Mouse (Mus musculus) heart, adult 2 months (tissue): ENCODE measurements at regions not wholly inside any gene's neighbourhood (a gene's known extent, or its start where the extent isn't known, plus 50 kb on each side); places are given as distances from the start of the nearest gene placed in this dataset.
A peak's percentile ranks its signal among the peaks of the same experiment; 100 is the strongest.

ENCODE experiments used
- DNase-seq, 2 experiments: peaks; one replicate each; pipeline ENCODE4 v3.0.0; 2021
- H3K27ac ChIP-seq: fragments of 200-600 bp; 2 replicates; pipeline ENCODE4 v1.8.1; 2022
- H3K27me3 ChIP-seq: fragments of 200-500 bp; 2 replicates; pipeline ENCODE4 v1.6.1; 2012; ENCODE audit warnings: mild to moderate bottlenecking, low read length, inconsistent platforms, mixed read lengths; ENCODE audit not compliant: control insufficient read depth, insufficient read depth
- H3K36me3 ChIP-seq: fragments of 200-500 bp; 2 replicates; pipeline ENCODE4 v1.6.1; 2012; ENCODE audit warnings: low read length, inconsistent platforms; ENCODE audit not compliant: control insufficient read depth, insufficient read depth
- H3K4me1 ChIP-seq: fragments of 200-500 bp; 2 replicates; pipeline ENCODE4 v1.6.1; 2011; ENCODE audit warnings: low read length; ENCODE audit not compliant: control insufficient read depth, insufficient read depth
- H3K4me3 ChIP-seq: fragments of 200-600 bp; 2 replicates; pipeline ENCODE4 v1.8.1; 2022
- H3K79me2 ChIP-seq: fragments of 200-500 bp; replicated peaks from 2 replicates; pipeline ENCODE4 v1.6.1; 2012; ENCODE audit warnings: mild to moderate bottlenecking, inconsistent platforms, low read length, moderate library complexity, mixed read lengths; ENCODE audit not compliant: control insufficient read depth, insufficient read depth
- H3K9ac ChIP-seq: fragments of 200-500 bp; 2 replicates; pipeline ENCODE4 v1.6.1; 2012; ENCODE audit warnings: low read depth, mild to moderate bottlenecking, control low read depth, inconsistent platforms, low read length, mixed read lengths
- CTCF ChIP-seq: fragments of 200-600 bp; IDR thresholded peaks from 2 replicates; pipeline ENCODE4 v1.8.1; 2022; ENCODE audit warnings: antibody characterized with exemption, mild to moderate bottlenecking, moderate library complexity
- EP300 ChIP-seq: fragments of 200-500 bp; IDR thresholded peaks from 2 replicates; pipeline ENCODE4 v1.6.1; 2011; ENCODE audit warnings: low read depth, low read length, control low read depth; ENCODE audit not compliant: insufficient read depth
- POLR2A ChIP-seq: fragments of 200-500 bp; IDR thresholded peaks from 2 replicates; pipeline ENCODE4 v1.6.1; 2011; ENCODE audit warnings: mild to moderate bottlenecking, low read depth, low read length, control low read depth; ENCODE audit not compliant: insufficient read depth
- WGBS: fragments of 180-500 bp; shearing (Covaris S2); methylation state at CpG from one replicate; pipeline ENCODE4 v1.1.7; 2018; 5-methylcytosine and 5-hydroxymethylcytosine counted together
- intact Hi-C: fragments of 180-260 bp; cut with DNase I; formaldehyde crosslinking; loops from one replicate; pipeline ENCODE4 v1.15.1; 2025

DNA sequence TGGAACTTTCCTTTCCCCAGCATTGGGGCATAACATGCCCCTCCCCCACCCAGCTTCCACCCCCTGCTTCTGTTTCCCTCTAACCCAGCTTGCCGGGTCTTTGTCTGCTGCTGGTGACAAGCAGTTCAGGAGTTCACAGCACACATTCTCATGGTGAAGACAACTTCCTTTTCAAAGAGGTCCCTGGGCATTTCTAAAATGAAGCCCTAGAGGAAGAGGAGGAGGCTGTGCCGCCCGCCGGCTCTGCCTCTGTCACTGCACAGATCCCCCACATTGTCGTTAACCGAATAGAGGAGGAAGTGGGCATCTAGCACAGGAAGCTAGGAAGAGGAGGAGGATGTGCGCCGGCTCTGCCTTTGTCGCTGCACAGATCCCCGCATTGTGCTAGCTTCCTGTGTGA is 201.4 kb downstream of the Enc1 start:
- DNase-seq: peak in 1 of 2 experiments; percentile 24
- H3K36me3 ChIP-seq: no peaks in the 10 kb centered on the region
- H3K27ac ChIP-seq: no peak overlapping the region
- TF ChIP-seq EP300: no peak
- no peak overlapping the region for H3K4me3 ChIP-seq
- H3K9ac ChIP-seq: no peak overlapping the region
- 37% methylated on average over 10 of the region's 10 CpGs for WGBS
- no peaks in the 10 kb centered on the region for H3K79me2 ChIP-seq
- H3K4me1 ChIP-seq: peaks cover 2% of the 10 kb centered on the region; the same call in 1 of the 2 replicates
- no peaks in the 10 kb centered on the region for H3K27me3 ChIP-seq
- intact Hi-C loops: no loop called here

DNA sequence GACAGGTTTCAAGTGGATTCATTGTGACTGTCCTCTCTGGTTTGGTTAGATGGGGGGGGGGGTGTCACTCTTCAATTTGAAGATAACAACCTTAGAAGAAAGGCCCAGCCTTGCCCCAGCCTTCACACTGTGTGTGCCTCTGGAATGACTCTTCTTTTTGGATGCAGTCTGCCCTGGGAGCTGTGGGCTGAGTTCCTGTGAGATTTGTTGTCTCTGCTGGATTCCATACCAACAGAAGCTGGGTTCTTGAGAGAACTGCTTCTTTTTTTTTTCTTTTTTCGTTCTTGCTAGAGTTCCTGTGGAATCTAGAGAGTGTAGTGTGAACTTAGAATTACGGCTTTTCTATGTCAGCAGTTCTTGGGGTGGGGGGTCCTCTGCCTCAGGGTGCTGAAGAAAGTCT is 200.9 kb downstream of the Enc1 start:
- TF ChIP-seq POLR2A (no peak), CTCF (no peak), EP300 (no peak)
- H3K36me3 ChIP-seq: no peaks in the 10 kb centered on the region
- H3K27me3 ChIP-seq: no peaks in the 10 kb centered on the region
- no peak for DNase-seq
- 57% methylated on average over 2 of the region's 2 CpGs for whole genome bisulfite sequencing
- no peak overlapping the region for H3K4me3 ChIP-seq
- H3K79me2 ChIP-seq: no peaks in the 10 kb centered on the region
- no peak overlapping the region for H3K9ac ChIP-seq
- intact Hi-C loops: no loop called here
- H3K27ac ChIP-seq: no peak overlapping the region
- H3K4me1 ChIP-seq: peaks cover 2% of the 10 kb centered on the region; the same call in 1 of the 2 replicates

DNA sequence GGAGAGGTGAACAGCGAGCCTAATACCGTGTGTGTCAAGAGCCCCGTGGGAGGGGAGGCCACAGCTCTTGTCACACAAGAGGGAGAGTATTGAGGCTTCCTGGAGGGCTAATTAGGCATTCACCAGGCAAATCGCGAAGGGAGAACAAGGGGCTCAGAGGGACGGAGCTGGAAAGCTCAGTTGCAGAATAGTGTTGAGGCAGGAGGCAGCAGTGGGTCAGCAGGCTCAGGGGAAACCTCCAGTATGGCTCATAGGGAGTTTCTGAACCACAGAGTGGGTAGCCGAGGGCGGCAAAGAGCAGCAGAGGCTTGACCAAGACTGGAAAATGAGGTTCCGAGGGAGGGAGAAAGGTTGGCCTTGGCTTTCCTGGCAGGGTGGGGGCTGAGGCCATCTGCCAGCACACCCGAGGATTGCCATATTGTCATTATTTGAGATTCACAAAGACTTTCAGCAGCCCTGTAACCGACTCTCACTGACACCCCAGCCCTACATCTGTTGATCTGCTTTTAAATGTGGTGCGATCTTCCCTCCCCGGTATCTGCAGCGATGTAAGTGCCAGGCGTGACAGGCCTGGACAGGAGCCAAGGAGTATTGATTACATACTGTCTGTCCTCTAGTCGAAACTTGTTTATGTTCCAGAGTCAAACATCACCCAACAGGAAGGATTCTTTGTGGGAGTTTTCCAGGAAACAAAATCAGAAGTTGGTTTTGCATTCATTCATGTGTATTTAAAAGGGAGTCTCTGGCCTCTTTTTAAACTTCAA is 198.5 kb downstream of the Enc1 start:
- H3K27me3 ChIP-seq: no peaks in the 10 kb centered on the region
- H3K36me3 ChIP-seq: no peaks in the 10 kb centered on the region
- WGBS: 54% methylated on average over 16 of the region's 16 CpGs
- DNase-seq: no peak
- no peak overlapping the region for H3K4me3 ChIP-seq
- H3K79me2 ChIP-seq: no peaks in the 10 kb centered on the region
- TF ChIP-seq EP300 (no peak), POLR2A (no peak), CTCF (no peak)
- intact Hi-C loops: loop anchor here (5.0 kb wide), 2 partner anchors 197 to 498 kb away; partner anchors contain the start of gene Enc1
- peaks cover 3% of the 10 kb centered on the region; the same call in 1 of the 2 replicates for H3K4me1 ChIP-seq
- no peak overlapping the region for H3K27ac ChIP-seq
- H3K9ac ChIP-seq: no peak overlapping the region

DNA sequence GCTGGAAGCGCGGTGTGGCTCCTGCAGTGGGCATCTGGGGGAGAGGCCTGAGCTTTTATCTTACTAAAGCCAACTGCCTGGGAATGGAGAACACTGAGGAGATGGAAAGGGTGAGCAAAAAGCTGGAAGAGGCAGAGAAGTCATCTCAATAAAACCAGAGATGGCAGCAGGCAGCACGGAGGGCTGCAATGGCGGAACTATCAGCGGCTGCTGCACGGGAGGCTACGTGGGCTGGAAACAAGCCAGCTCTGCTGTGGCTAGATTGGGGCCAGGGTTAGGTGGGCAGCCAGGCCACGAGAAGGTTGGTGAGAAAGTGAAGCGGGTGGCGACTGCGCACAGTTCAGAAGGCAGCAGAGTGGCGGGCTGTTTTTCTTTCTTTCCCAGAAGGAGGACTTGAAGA is 197.8 kb downstream of the Enc1 start:
- H3K79me2 ChIP-seq: no peaks in the 10 kb centered on the region
- no peak for TF ChIP-seq CTCF
- TF ChIP-seq POLR2A: no peak
- no peak for TF ChIP-seq EP300
- 74% methylated on average over 12 of the region's 12 CpGs for WGBS
- peaks cover 3% of the 10 kb centered on the region; the same call in 1 of the 2 replicates for H3K4me1 ChIP-seq
- no peak for DNase-seq
- intact Hi-C loops: loop anchor here (5.0 kb wide), 2 partner anchors 196 to 499 kb away; partner anchors contain the start of gene Enc1
- H3K27me3 ChIP-seq: no peaks in the 10 kb centered on the region
- H3K36me3 ChIP-seq: no peaks in the 10 kb centered on the region
- no peak overlapping the region for H3K9ac ChIP-seq
- H3K4me3 ChIP-seq: no peak overlapping the region
- H3K27ac ChIP-seq: no peak overlapping the region

DNA sequence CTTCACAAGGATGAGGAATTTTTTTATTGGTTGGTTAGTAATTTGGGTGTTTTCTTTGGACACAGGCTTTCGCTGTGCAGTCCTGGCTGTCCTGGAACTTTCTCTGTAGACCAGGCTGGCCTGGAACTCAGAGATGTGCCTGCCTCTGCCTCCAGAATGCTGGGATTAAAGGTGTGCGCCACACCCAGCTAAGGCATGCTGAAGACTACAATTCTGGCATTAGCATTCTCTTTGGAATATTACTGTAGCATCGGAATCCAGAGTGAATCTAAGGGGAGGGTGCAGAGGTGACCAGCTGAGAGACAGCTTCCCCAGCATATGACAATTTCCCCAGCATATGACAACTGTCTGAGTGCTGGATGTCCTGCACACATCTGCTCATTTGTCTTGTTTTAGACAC is 197.4 kb downstream of the Enc1 start:
- TF ChIP-seq CTCF (no peak), POLR2A (no peak), EP300 (no peak)
- intact Hi-C loops: loop anchor here (5.0 kb wide), 2 partner anchors 196 to 499 kb away; partner anchors contain the start of gene Enc1
- Histone ChIP-seq H3K36me3 (no peaks in the 10 kb centered on the region), H3K4me1 (peaks cover 2% of the 10 kb centered on the region; the same call in 1 of the 2 replicates), H3K4me3 (no peak overlapping the region), H3K79me2 (no peaks in the 10 kb centered on the region), H3K9ac (no peak overlapping the region), H3K27me3 (no peaks in the 10 kb centered on the region), H3K27ac (no peak overlapping the region)
- no peak for DNase-seq
- WGBS: 95% methylated on average over 3 of the region's 3 CpGs

DNA sequence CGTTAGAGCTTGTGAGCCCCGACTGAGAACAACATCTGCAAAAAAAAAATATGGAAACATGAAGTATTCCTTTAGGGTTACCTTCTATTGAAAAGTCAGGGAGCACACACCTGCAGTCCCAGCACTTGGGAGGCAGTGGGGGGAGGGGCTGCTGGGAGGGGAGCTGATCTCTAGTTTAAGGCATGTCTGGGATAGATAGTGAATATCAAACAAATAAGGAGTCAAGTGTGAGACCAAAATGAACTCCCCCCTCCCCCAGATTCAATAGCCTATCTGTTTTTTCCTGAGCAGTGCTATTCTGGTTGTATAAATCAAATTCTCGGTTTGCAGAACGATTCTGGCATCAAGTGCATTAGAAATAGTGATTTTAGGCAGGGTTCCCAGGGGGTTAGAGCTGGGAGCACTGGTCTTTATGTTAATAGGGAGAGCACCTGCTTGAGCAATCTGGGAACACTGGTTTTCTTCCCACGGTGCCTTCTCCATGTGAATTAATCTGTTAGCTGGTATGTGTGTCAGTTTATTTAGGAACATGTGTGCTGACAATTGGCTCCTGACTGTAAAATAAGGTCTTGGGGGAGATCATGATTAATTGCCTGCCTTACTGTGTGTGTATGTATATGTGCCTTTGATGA is 195.9 kb downstream of the Enc1 start:
- Histone ChIP-seq H3K4me3 (no peak overlapping the region), H3K9ac (no peak overlapping the region), H3K27me3 (no peaks in the 10 kb centered on the region), H3K79me2 (no peaks in the 10 kb centered on the region), H3K4me1 (peaks cover 2% of the 10 kb centered on the region; the same call in 1 of the 2 replicates), H3K36me3 (no peaks in the 10 kb centered on the region), H3K27ac (no peak overlapping the region)
- DNase-seq: no peak
- WGBS: 56% methylated on average over 5 of the region's 5 CpGs
- TF ChIP-seq EP300 (no peak), POLR2A (no peak), CTCF (no peak)
- intact Hi-C loops: loop anchor here (5.0 kb wide), 2 partner anchors 195 to 500 kb away; partner anchors contain the start of gene Enc1
